Mouse (Mus musculus) yolk sac, embryonic 10.5 days (tissue): ENCODE measurements around the gene Rfx8.
A peak's percentile ranks its signal among the peaks of the same experiment; 100 is the strongest.

Experiments
- DNase-seq: peaks from one replicate; pipeline ENCODE4 v3.0.0-alpha.2; 2017; ENCODE audit warnings: low spot score

Rfx8 gene

GRCm38 (mm10) chr1:39734311-39734710 lies 13.5 kb upstream of the Rfx8 start:
- DNase-seq = no peak

- DNase-seq = no peak
Observed at GRCm38 (mm10) chr1:39733876-39734275, 13.1 kb upstream of the Rfx8 start.

- DNase-seq = no peak
Observed at GRCm38 (mm10) chr1:39732081-39732480, 11.3 kb upstream of the Rfx8 start.

- peak; percentile 52 for DNase-seq
Observed at GRCm38 (mm10) chr1:39731543-39731942, 10.7 kb upstream of the Rfx8 start.

GRCm38 (mm10) chr1:39730868-39731267 lies 10.1 kb upstream of the Rfx8 start:
- DNase-seq = no peak

- DNase-seq = no peak
Observed at GRCm38 (mm10) chr1:39729919-39730318, 9.1 kb upstream of the Rfx8 start.

GRCm38 (mm10) chr1:39721351-39721726 lies 542 bp upstream of the Rfx8 start:
- DNase-seq = no peak

- DNase-seq = no peak
Observed at GRCm38 (mm10) chr1:39720186-39720585, 611 bp downstream of the Rfx8 start.

GRCm38 (mm10) chr1:39715551-39715950 lies 5.2 kb downstream of the Rfx8 start:
- no peak for DNase-seq

GRCm38 (mm10) chr1:39714729-39715128 lies 6.1 kb downstream of the Rfx8 start:
- DNase-seq = no peak

- peak; percentile 31 for DNase-seq
Observed at GRCm38 (mm10) chr1:39713842-39714658, 6.7 kb downstream of the Rfx8 start.

- DNase-seq = no peak
Observed at GRCm38 (mm10) chr1:39713300-39713699, 7.5 kb downstream of the Rfx8 start.

- DNase-seq = no peak
Observed at GRCm38 (mm10) chr1:39712261-39712660, 8.5 kb downstream of the Rfx8 start.

- no peak for DNase-seq
Observed at GRCm38 (mm10) chr1:39710604-39711003, 10.2 kb downstream of the Rfx8 start.

GRCm38 (mm10) chr1:39710016-39710415 lies 10.8 kb downstream of the Rfx8 start:
- no peak for DNase-seq

- no peak for DNase-seq
Observed at GRCm38 (mm10) chr1:39708778-39709177, 12.0 kb downstream of the Rfx8 start.

GRCm38 (mm10) chr1:39702216-39703046 lies 18.4 kb downstream of the Rfx8 start:
- DNase-seq = peak; percentile 57

GRCm38 (mm10) chr1:39701274-39701602 lies 19.6 kb downstream of the Rfx8 start:
- no peak for DNase-seq

GRCm38 (mm10) chr1:39700599-39701273 lies 20.1 kb downstream of the Rfx8 start:
- DNase-seq = no peak

GRCm38 (mm10) chr1:39698456-39698855 lies 22.3 kb downstream of the Rfx8 start:
- no peak for DNase-seq

- peak; percentile 73 for DNase-seq
Observed at GRCm38 (mm10) chr1:39695198-39695597, 25.6 kb downstream of the Rfx8 start.

- DNase-seq = no peak
Observed at GRCm38 (mm10) chr1:39694756-39695155, 26.0 kb downstream of the Rfx8 start.

- DNase-seq = no peak
Observed at GRCm38 (mm10) chr1:39691974-39692373, 28.8 kb downstream of the Rfx8 start.
